Mouse (Mus musculus) mesoderm, embryonic 11.5 days (tissue): ENCODE data around the gene Prtn3.

Experiments used
- DNase-seq: peaks from one replicate; pipeline ENCODE4 v3.0.0-alpha.2; 2012; ENCODE audit warnings: low read depth, low spot score

Gene Prtn3

DNA sequence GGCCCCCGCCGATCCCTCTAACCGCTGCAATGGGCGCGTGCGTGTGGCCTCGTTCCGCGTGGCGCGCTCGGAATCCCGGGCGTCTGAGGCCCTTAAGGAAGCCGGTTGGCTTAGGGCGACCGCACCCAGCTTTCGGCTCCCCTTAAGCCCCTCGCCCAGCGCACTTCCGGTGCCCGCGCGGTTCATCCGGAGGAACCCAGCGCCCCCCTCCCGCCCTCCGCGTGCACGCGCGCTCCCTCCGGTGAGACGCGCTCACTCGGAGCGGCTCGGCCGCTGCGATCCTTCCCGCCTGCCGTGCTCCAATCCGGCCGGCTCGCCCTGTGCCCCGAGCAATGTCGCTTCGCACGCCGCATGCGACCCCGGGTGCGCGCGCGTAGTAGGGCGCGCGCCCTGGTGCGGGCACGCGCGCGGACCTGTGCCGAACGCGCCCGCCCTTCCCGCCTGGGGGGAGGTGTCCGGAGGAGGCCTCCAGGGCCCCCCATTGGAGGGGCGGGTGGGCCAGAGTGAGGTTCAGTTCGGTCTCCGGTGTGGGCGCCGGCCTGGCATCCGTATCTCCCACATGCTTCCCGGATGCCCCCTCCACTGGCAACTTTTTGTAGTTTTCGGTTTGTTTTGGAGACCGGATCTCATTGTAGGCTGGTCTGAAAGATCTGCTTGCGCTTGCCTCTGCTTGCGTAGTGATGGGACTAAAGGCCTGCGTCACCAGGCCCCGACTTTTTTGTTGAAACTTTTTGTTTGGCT lies 19.3 kb upstream of the Prtn3 start:
- DNase-seq: peak; percentile 84

DNA sequence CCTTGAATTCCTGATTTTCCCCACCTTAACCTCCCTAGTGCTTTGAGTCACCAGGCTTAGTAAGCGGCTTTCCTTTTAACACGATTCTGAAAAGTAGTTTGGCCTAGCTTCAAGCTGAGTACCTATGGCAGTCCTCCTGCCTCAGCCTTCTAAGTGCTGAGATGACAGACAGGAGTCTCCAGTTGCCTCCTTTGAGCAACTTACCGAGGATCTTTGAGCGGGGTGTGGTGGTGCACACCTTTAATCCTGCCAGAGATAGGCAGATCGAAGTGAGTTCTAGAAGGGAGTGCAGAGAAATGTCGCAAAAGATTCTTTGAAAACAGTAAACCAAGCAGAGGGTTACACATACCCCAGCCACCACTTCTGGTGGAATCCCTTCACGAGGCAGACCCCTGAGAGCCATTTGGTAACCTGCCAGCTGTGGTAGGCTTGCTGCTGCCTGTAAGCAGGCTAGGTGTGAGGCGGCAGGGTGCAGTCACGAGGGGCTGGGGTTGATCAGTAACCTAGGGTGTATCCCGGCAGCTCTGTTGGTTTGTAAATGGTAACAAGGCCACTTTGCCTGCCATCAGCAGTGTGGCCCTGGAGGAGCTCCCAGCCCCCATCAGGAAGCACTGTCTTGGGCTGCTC lies 18.6 kb upstream of the Prtn3 start:
- no peak for DNase-seq

DNA sequence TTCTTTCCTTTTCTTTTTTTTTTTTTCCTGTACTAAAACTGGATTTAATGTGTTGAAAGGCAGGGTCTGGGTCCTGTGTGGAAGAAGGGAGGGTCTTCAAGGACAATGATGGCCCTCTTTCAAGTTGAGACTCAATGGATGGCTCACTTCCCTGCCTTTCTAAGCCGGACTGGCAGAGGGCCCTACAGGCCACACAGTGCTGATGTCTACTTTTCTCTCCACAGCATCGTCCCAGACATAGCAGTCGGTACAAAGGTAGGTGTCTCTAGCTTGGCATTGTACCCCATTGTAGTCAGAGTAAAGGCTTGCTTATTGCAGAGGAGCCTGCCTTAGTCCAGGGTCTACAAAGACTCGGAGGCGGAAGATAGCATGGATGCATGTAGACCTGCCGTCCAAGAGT lies 18.0 kb upstream of the Prtn3 start:
- DNase-seq: no peak

DNA sequence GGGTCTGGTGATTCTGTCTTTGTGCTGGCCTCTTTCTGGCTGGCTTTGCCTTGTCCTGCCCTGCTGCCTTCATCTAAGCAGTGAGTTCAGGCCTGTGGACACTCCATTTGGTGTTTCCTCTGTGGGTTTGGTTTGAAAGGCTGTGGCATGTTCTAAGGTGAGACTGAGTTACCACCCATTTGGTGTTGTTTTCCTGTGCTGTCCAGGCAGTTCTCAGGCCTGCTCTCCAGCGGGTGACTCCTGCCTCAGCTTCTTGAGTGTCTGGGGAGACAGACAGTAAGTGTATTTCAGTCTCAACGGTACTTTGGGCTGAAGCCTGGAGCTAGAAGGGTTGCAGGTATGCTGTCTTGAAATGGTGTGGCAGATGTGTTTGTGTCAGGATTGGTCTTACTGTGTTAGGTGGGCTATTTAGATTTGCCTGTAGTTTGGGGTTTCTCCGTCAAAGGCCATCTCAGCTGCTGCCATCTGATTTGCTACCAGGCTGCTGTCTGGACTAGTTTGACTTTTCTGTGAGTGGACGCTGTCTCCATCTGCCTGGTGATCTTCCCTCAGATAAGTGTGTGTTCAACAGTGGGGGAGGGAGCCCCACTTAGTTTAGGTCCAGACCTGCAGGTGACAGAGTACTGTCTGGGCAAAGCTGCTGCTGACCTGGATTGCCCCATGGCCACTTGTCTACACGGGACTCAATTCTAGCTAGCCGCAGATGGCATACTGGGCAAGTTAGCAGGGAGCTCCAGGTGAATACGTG lies 17.4 kb upstream of the Prtn3 start:
- DNase-seq: no peak

DNA sequence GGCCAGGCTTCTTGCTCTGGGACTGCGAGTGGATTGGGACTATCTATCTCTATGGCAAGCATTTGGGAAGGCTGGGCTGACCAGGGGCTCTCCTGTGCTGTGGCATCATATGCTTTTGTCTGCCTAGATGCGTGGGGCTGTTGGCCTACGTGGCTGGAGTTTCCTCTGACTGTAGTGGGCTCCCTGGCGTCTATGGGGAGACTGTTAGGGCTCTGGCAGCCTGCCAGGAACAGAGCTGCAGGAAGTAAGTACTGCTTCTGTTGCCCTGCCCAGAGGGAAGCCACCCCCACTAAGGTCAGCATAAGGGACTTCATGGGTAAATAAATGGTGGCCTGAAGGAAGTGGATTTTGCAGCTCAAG lies 16.8 kb upstream of the Prtn3 start:
- no peak for DNase-seq

DNA sequence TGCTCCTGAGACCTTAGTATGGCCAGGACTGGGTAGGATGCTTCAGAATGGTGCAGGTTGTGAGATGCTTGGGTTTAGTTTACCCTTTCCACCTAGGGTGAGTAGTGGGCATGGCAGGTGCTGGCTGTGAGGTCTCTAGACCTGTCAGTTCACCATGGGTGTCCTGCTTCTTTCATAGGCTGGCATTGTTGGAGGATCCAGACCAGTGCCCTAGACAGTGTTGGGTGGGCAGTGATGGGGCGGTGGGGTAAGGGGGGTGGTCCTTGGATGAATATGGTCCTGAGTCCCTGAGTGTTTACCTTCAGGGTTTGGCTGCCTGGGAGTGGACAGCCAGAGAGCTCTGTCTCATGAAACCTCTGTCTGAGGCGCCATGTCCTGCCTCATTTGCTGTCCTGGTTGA lies 16.4 kb upstream of the Prtn3 start:
- DNase-seq: no peak

DNA sequence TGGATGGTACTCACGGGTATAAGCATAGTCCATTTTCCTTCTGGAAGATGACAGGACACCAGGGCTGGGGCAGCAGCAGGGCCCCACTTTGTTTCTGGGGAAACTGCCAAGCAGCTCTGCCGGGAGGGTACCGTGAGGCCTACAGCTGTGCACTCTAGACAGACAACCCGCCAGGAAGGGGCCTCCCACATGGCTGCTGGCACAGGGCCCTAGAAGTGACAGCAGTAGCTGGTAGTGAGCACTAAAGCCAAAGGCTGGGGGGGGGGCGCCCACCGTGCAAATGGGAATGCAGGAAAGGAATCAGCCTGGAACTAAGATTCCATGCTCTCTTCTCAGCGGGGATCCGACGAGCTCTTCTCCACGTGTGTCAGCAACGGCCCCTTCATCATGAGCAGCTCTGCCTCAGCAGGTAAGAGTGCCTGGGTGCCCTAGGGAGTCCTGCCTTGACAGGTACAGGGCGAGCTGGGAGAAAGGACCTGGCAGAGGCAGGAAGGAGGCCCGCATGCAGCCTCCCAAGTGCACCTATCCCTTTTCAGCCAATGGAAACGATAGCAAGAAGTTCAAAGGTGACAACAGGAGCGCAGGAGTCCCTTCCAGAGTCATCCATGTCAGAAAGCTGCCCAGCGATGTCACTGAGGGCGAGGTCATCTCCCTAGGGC lies 15.7 kb upstream of the Prtn3 start:
- no peak for DNase-seq

DNA sequence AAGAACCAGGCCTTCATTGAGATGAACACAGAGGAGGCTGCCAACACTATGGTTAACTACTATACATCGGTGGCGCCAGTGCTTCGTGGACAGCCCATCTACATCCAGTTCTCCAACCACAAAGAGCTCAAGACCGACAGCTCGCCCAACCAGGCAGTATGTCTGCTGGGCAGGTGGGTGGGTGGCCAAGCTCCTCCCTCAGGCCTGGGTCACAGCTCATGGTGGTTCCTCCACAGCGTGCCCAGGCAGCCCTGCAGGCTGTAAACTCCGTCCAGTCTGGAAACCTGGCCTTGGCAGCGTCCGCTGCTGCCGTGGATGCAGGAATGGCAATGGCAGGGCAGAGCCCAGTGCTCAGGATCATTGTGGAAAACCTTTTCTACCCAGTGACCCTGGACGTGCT lies 15.2 kb upstream of the Prtn3 start:
- no peak for DNase-seq

DNA sequence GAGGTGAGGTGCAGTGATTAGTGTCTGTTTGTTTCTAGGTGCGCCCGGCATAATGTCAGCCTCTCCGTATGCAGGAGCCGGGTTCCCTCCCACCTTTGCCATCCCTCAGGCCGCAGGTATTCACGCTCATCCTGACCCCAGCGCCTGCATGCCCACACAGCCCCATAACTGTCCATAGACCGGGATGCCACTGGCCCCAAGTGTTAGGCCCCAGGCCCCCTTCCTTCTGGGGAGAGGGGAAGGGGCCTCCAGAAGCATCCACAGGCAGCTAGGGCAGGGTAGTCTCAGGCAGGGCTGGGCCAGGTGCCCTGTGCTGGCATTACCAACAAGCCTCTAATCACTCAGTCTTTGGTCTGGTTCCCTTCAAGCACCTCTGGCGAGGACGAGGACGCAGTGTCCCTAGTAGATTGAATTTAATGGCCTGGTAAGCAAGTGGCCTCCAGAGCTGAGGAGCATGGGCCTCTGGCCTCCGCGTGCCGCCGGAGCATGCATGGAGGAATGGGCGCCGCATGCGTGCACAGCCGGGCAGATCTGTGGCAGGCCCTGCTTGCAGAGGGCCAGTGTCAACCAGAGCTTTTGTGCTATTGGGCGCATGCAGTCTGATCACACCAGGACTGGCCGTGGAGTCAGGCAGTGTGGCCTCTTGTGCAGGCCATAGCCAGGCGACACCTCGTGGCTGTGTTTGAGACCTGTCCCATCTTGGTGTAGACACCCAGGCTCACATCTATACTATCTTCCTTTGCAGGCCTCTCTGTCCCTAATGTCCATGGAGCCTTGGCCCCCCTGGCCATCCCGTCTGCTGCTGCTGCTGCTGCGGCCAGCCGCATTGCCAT lies 14.0 kb upstream of the Prtn3 start:
- DNase-seq: no peak

DNA sequence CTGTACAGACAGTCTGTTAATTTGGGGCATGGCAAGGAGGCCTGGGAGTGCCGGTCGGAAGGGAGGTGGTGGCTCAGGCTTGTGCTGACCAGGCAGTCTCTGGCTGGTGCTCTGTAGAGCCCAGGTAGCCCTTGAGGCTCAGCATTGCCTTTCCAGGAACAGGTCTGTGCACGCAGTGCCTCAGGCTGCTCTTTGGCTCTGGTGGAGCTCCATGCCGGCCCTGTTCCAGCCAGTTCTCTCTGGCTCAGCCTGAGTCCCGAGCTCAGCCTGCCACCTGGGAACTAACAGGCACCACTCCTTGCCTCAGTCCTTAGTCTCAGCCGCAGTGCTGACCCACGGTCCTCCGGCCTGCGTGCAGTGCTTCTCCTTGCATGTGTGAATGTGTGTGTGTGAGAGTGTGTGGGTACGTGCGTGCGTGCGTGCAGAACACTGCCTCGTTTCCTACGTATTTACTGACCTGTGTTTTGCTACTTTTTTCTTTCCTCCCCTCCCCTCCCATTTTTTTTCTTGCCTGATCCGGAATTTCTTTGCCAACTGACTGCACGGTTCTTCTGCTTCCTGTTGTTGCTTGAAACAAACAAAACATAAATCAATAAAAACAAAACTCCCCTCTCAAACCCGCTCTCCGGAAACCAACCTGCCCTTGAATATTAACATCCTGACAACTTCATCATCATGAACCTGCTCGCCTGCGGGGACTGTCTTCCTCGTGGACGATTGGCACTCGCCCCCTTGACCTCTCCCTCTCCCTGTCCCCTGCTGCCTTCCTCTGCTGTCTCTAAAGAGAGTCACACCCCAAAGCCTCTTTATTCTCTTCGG lies 12.8 kb upstream of the Prtn3 start:
- no peak for DNase-seq

DNA sequence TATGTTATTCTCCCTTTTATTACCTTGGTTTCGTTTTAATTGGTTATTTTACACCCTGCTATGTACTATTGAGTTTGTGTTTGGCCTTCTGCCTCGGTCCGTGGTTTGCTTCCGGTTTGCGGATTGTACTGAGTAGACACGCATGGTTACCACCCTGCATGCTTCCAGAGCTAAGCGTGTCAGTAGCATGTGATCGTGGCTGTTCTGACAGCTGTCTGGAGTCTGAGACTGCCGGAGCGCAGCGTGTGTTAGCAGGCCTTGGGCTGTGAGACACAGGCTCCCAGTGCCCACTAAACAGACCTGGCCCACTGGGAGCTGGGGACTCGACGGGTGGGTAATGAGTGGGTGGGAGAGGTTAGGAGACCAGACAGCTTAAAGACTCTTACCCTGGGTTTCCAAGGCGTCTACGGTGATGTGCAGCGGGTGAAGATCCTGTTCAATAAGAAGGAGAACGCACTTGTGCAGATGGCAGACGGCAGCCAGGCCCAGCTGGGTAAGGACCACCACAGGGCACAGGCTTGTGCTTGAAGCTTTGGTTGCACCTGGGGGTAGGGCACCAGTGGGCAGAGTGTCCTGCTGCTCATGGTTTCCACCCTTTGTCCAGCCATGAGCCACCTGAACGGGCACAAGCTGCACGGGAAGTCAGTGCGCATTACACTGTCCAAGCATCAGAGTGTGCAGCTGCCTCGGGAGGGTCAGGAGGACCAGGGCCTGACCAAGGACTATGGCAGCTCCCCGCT lies 12.1 kb upstream of the Prtn3 start:
- no peak for DNase-seq

DNA sequence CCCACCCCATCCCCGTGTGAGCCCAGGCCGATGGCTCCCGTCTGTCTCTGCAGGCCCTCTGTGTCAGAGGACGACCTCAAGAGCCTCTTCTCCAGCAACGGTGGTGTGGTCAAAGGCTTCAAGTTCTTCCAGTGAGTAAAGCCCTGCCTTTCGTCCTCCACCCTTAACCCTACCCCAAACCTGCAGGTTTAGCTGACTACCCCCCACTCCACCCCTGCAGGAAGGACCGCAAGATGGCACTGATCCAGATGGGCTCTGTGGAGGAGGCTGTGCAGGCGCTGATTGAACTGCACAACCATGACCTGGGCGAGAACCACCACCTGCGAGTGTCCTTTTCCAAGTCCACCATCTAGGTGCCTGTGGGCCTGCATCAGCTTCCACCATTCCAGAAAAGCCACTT lies 11.4 kb upstream of the Prtn3 start:
- no peak for DNase-seq

DNA sequence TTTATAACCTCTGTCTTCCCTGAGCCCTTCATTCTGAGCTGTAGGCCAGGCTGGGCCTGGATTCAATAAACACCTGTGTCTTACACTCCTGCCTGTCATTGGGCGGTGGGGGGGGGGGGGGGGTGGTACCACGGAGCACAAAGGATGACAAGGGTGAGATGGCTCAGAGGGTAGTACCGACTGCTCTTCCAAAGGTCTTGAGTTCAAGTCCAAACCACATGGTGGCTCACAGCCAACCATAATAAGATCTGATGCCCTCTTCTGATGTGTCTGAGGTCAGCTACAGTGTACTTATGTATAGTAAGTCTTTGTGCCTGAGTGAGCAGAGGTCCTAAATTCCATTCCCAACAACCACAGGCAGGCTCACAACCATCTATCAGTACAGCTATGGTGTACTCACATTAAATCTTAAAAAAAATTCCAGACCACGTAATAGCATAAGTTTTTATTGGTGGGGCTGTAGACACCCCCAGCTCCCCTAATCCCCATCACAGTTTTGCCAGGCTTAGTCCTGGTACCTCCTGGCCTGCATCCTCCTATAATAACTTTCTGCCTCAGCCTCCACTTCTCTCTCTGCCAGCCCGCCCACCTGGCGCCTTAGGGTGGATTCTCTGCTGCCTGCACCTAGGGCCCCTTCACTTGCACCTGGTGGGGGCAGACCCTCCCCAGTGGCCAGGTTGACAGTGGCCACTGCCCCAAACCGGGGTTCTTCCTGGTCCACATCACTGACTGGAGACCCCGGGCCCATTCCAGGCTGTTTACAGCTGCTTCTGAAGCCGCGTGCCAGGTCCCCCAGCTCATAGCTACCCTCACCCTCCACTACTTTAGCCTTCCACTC lies 9.7 kb upstream of the Prtn3 start:
- no peak for DNase-seq

DNA sequence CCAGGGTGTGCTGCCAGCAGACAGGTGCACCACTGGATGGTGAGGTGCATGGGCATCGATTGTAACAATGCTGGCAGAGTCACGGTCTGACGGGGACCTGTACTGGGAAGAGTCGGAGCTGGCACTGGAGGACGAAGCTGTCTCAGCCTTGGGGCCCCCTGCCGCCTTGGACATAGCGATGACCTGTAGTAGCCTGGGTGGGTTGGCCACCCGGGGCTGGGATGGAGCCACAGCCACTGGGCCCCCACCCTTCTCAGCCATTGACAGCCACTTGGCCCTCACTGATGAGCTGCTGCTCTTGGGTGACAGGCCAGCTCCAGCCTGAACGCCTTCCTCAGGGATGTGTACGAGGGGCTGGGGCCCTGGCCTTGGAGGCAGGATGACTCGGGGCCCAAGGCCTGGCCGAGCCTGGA lies 9.1 kb upstream of the Prtn3 start:
- no peak for DNase-seq

DNA sequence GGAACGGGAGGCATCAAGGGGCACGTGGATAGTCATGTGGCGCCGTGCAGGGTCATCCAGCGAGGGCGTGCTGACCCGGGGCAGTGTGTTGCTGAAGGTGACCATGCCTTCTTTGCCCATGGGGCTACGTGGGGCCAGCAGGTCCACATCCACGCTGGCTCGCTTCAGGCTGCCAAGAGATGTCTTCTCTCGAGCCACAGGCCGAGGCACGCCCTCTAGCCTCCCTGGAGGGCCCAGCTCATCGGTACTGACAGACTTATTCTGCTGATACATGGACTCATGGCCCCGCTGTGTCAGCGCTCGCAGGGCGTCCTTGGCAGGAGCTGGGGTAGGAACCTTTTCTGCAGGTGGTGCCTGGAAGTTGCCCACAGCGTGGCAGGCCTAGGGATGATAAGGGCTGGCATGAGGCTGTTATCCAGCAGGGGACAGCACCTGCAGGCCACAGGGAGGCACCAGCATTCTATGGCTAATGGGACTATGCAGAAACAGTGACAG lies 8.4 kb upstream of the Prtn3 start:
- no peak for DNase-seq

DNA sequence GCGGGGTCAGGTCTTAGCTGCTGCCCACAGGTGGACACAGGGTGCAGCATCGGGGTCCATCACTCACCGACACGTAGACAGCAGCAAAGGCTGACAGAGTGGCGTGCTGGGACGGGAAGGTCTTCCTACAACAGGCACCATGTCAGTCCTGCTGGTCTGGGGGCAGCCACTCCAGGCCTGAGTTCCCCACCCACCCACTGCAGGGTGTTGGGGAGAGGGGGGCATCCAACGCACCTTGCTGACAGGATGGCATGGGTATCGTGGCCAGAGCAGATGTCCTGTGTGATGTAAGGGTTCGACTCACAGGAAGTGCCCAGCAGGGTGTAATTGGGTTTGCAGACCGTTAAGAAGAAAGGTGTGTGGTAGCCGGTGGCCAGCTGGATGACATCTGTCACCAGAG lies 7.7 kb upstream of the Prtn3 start:
- DNase-seq: no peak

DNA sequence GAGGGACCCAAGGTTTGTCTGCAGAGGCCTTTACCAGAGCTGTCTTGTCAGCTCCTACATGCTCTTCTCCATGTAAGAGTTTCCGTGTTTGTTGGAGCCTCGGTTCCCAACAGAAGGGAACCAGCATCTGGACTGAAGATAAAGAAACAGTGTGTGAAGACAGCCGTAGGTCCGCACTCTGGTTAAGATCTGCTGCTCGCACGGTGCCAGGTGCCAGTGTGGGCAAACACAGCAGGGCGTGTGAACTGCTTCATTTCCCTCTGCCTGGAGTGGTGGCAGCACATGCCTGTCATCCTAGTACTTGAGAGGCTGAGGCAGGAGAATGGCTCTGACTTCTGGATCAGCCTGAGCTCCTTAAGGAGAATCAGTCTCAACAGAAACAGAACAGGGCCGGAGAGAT lies 2.4 kb upstream of the Prtn3 start:
- no peak for DNase-seq

DNA sequence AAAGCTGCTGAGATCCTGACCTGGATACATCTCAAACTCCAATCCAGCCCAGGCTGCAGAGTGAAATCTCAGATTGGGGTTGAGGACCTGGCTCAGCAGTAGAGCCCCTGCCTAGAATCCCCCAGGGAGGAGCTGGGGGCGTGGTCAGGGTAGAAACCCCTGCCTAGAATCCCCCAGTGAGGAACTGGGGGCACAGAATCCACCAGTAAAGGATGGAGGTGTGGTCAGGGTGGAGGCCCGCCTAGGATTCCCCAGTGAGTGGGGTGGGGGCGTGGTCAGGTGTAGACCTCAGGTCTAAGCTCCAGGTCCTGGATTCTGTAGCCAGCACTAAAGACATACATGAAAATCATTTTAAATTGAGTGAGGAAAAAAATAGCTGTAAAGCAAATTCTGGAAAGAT lies 1.4 kb upstream of the Prtn3 start:
- no peak for DNase-seq

DNA sequence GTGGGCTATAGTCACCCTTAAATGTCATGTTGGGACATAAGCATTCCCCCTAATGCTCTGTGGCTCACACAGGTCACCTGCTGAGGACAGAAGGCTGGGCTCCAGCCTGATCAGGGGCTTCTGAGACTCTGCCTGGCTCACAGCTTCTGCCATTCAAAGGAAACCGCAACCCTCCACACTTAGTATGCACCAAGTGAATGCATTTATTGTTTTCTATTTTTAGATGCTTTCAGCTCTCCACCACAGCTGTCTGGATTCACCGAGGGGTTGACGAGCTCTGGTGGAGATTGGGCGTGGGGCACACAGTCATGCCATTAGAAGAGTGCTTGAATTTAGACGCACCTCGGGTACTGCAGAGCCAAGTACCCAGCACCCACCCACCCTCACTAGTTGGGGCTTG lies 963 bp upstream of the Prtn3 start:
- DNase-seq: no peak
